Mouse (Mus musculus): ENCODE results near the gene Rhoj. TPM values are rescaled to one million over a fixed set of nuclear protein-coding genes. Genes with fewer than 3 reads are reported as not detected.

Rhoj gene
- polyA plus RNA-seq, 1 experiment from 2014 or later = 14.6 TPM

GRCm38 (mm10) chr12:75292939-75293338, 15.2 kb upstream of the Rhoj start:
- Histone ChIP-seq H3K27me3 (replicated peaks; ENCODE audit: control insufficient read depth, insufficient read depth, low read length) (no peaks in the 10 kb centered on the region), H3K36me3 (ENCODE audit: control insufficient read depth, insufficient read depth) (no peaks in the 10 kb centered on the region), H3K9me3 (ENCODE audit: control insufficient read depth, low read length) (no peaks in the 10 kb centered on the region), H3K4me2 (ENCODE audit: low read length) (no peak overlapping the region), H3K4me3 (replicated peaks; ENCODE audit: low read length) (no peak overlapping the region), H3K4me1 (replicated peaks; ENCODE audit: control insufficient read depth, insufficient read depth, low read length) (no peaks in the 10 kb centered on the region), H3K27ac (ENCODE audit: low read length) (no peak overlapping the region), H3K9ac (replicated peaks; ENCODE audit: low read depth, low read length) (no peak overlapping the region)
- WGBS = 81% methylated on average over 6 of the region's 6 CpGs
- ATAC-seq = no peak

GRCm38 (mm10) chr12:75299865-75300264, 8.3 kb upstream of the Rhoj start:
- Histone ChIP-seq H3K27me3 (replicated peaks; ENCODE audit: control insufficient read depth, insufficient read depth, low read length) (no peaks in the 10 kb centered on the region), H3K9me3 (ENCODE audit: control insufficient read depth, low read length) (no peaks in the 10 kb centered on the region), H3K9ac (replicated peaks; ENCODE audit: low read depth, low read length) (no peak overlapping the region), H3K4me3 (replicated peaks; ENCODE audit: low read length) (no peak overlapping the region), H3K36me3 (ENCODE audit: control insufficient read depth, insufficient read depth) (no peaks in the 10 kb centered on the region), H3K4me2 (ENCODE audit: low read length) (no peak overlapping the region), H3K27ac (ENCODE audit: low read length) (no peak overlapping the region), H3K4me1 (replicated peaks; ENCODE audit: control insufficient read depth, insufficient read depth, low read length) (no peaks in the 10 kb centered on the region)
- 81% methylated on average over 1 of the region's 1 CpGs for WGBS
- ATAC-seq = no peak

DNA sequence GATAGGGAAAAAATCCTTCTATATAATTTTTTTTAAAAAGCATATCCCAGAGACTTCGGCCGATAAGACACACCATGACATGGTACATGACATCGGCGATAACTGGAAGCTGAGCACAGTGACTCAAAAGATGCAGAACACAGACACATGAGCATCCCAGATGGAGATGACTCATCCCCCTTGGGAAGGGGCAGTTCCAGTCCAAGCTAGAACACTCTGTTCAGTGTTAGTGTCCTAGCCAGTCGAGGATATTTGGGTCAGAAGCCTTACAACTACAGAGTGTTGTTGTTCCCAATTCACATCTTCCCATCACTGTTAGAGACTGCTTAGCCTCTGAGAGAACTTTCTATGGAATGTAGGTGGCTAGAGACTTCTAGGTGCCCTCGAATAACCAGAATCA, 4.0 kb upstream of the Rhoj start:
- Histone ChIP-seq H3K27ac (ENCODE audit: low read length) (no peak overlapping the region), H3K9me3 (ENCODE audit: control insufficient read depth, low read length) (no peaks in the 10 kb centered on the region), H3K4me2 (ENCODE audit: low read length) (no peak overlapping the region), H3K27me3 (replicated peaks; ENCODE audit: control insufficient read depth, insufficient read depth, low read length) (no peaks in the 10 kb centered on the region), H3K9ac (replicated peaks; ENCODE audit: low read depth, low read length) (no peak overlapping the region), H3K36me3 (ENCODE audit: control insufficient read depth, insufficient read depth) (no peaks in the 10 kb centered on the region), H3K4me3 (replicated peaks; ENCODE audit: low read length) (no peak overlapping the region), H3K4me1 (replicated peaks; ENCODE audit: control insufficient read depth, insufficient read depth, low read length) (peaks cover 6% of the 10 kb centered on the region)
- no peak for ATAC-seq
- WGBS = 90% methylated on average over 6 of the region's 6 CpGs

- H3K4me1 ChIP-seq (replicated peaks; ENCODE audit: control insufficient read depth, insufficient read depth, low read length) = peaks cover 6% of the 10 kb centered on the region
- no peaks in the 10 kb centered on the region for H3K36me3 ChIP-seq (ENCODE audit: control insufficient read depth, insufficient read depth)
- no peak overlapping the region for H3K4me2 ChIP-seq (ENCODE audit: low read length)
- ATAC-seq = no peak
- WGBS = 64% methylated on average over 6 of the region's 6 CpGs
- no peak overlapping the region for H3K27ac ChIP-seq (ENCODE audit: low read length)
- no peak overlapping the region for H3K9ac ChIP-seq (replicated peaks; ENCODE audit: low read depth, low read length)
- no peak overlapping the region for H3K4me3 ChIP-seq (replicated peaks; ENCODE audit: low read length)
- no peaks in the 10 kb centered on the region for H3K9me3 ChIP-seq (ENCODE audit: control insufficient read depth, low read length)
- no peaks in the 10 kb centered on the region for H3K27me3 ChIP-seq (replicated peaks; ENCODE audit: control insufficient read depth, insufficient read depth, low read length)
Observed at GRCm38 (mm10) chr12:75309756-75310155, 1.6 kb downstream of the Rhoj start.

DNA sequence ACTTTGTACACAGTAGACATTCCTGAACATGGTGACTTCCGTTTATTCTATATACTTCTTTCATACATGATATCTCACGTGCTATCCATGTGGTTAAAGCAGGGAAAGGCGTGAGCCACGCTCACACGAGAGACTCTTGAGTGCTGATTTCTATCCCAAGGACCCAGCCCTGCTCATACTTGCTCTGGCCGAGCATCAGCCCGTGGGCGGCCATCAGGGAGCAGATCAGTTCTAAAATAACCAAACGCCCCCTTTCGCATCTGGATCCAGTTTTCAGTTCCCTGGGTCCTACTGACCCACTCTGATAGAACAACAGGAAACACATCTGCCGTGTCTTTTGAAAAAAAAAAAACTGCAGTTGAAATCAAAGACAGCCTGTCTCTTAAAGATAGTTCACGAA, 2.6 kb downstream of the Rhoj start:
- H3K9me3 ChIP-seq (ENCODE audit: control insufficient read depth, low read length) = no peaks in the 10 kb centered on the region
- H3K27ac ChIP-seq (ENCODE audit: low read length) = no peak overlapping the region
- no peaks in the 10 kb centered on the region for H3K36me3 ChIP-seq (ENCODE audit: control insufficient read depth, insufficient read depth)
- no peak overlapping the region for H3K4me3 ChIP-seq (replicated peaks; ENCODE audit: low read length)
- 86% methylated on average over 12 of the region's 12 CpGs for WGBS
- H3K9ac ChIP-seq (replicated peaks; ENCODE audit: low read depth, low read length) = no peak overlapping the region
- no peak for ATAC-seq
- peaks cover 6% of the 10 kb centered on the region for H3K4me1 ChIP-seq (replicated peaks; ENCODE audit: control insufficient read depth, insufficient read depth, low read length)
- no peaks in the 10 kb centered on the region for H3K27me3 ChIP-seq (replicated peaks; ENCODE audit: control insufficient read depth, insufficient read depth, low read length)
- H3K4me2 ChIP-seq (ENCODE audit: low read length) = no peak overlapping the region

- Histone ChIP-seq H3K4me3 (replicated peaks; ENCODE audit: low read length) (no peak overlapping the region), H3K9ac (replicated peaks; ENCODE audit: low read depth, low read length) (no peak overlapping the region), H3K4me1 (replicated peaks; ENCODE audit: control insufficient read depth, insufficient read depth, low read length) (peaks cover 6% of the 10 kb centered on the region), H3K4me2 (ENCODE audit: low read length) (no peak overlapping the region), H3K36me3 (ENCODE audit: control insufficient read depth, insufficient read depth) (no peaks in the 10 kb centered on the region), H3K27ac (ENCODE audit: low read length) (no peak overlapping the region), H3K27me3 (replicated peaks; ENCODE audit: control insufficient read depth, insufficient read depth, low read length) (no peaks in the 10 kb centered on the region), H3K9me3 (ENCODE audit: control insufficient read depth, low read length) (no peaks in the 10 kb centered on the region)
- 89% methylated on average over 8 of the region's 8 CpGs for WGBS
- ATAC-seq = no peak
Observed at GRCm38 (mm10) chr12:75311879-75312278, 3.8 kb downstream of the Rhoj start.

GRCm38 (mm10) chr12:75313992-75314391, 5.9 kb downstream of the Rhoj start:
- Histone ChIP-seq H3K9ac (replicated peaks; ENCODE audit: low read depth, low read length) (no peak overlapping the region), H3K4me1 (replicated peaks; ENCODE audit: control insufficient read depth, insufficient read depth, low read length) (peaks cover under 1% of the 10 kb centered on the region), H3K27ac (ENCODE audit: low read length) (no peak overlapping the region), H3K4me3 (replicated peaks; ENCODE audit: low read length) (no peak overlapping the region), H3K36me3 (ENCODE audit: control insufficient read depth, insufficient read depth) (no peaks in the 10 kb centered on the region), H3K27me3 (replicated peaks; ENCODE audit: control insufficient read depth, insufficient read depth, low read length) (no peaks in the 10 kb centered on the region), H3K4me2 (ENCODE audit: low read length) (no peak overlapping the region), H3K9me3 (ENCODE audit: control insufficient read depth, low read length) (no peaks in the 10 kb centered on the region)
- no peak for ATAC-seq
- 84% methylated on average over 3 of the region's 3 CpGs for WGBS

- Histone ChIP-seq H3K27me3 (replicated peaks; ENCODE audit: control insufficient read depth, insufficient read depth, low read length) (no peaks in the 10 kb centered on the region), H3K4me1 (replicated peaks; ENCODE audit: control insufficient read depth, insufficient read depth, low read length) (no peaks in the 10 kb centered on the region), H3K9me3 (ENCODE audit: control insufficient read depth, low read length) (no peaks in the 10 kb centered on the region), H3K27ac (ENCODE audit: low read length) (no peak overlapping the region), H3K4me3 (replicated peaks; ENCODE audit: low read length) (no peak overlapping the region), H3K9ac (replicated peaks; ENCODE audit: low read depth, low read length) (no peak overlapping the region), H3K36me3 (ENCODE audit: control insufficient read depth, insufficient read depth) (no peaks in the 10 kb centered on the region), H3K4me2 (ENCODE audit: low read length) (no peak overlapping the region)
- ATAC-seq = no peak
- WGBS = 89% methylated on average over 3 of the region's 3 CpGs
Observed at GRCm38 (mm10) chr12:75315851-75316250, 7.7 kb downstream of the Rhoj start.

DNA sequence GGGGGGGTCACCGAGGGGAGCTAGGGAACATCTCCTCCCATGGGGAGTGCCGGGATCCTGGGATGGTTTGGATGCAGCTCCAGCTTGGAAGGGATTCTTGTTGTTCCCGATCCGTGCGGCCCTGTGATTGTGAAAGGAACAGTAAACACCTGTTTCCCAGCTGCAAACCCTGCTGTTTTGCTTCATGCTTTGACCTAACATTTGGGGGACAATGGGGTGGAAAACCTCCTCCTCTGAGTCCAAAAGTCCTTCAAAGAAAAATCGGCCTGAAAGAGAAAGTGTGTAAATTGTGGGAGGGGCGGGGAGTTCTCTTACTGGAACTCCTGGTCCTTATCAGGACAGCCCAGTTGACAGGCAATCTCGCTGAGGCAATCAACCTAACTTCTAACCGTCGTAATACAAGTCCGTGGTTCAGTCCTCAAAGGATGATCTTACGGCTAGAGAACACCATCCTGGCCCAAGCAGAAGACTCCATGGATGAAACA, 12.4 kb downstream of the Rhoj start:
- H3K9me3 ChIP-seq (ENCODE audit: control insufficient read depth, low read length) = no peaks in the 10 kb centered on the region
- no peak overlapping the region for H3K27ac ChIP-seq (ENCODE audit: low read length)
- ATAC-seq = no peak
- H3K4me1 ChIP-seq (replicated peaks; ENCODE audit: control insufficient read depth, insufficient read depth, low read length) = no peaks in the 10 kb centered on the region
- H3K9ac ChIP-seq (replicated peaks; ENCODE audit: low read depth, low read length) = no peak overlapping the region
- H3K36me3 ChIP-seq (ENCODE audit: control insufficient read depth, insufficient read depth) = no peaks in the 10 kb centered on the region
- no peaks in the 10 kb centered on the region for H3K27me3 ChIP-seq (replicated peaks; ENCODE audit: control insufficient read depth, insufficient read depth, low read length)
- H3K4me3 ChIP-seq (replicated peaks; ENCODE audit: low read length) = no peak overlapping the region
- no peak overlapping the region for H3K4me2 ChIP-seq (ENCODE audit: low read length)
- WGBS = 81% methylated on average over 12 of the region's 12 CpGs

- 49% methylated on average over 4 of the region's 4 CpGs for WGBS
- Histone ChIP-seq H3K27ac (ENCODE audit: low read length) (no peak overlapping the region), H3K9ac (replicated peaks; ENCODE audit: low read depth, low read length) (no peak overlapping the region), H3K4me1 (replicated peaks; ENCODE audit: control insufficient read depth, insufficient read depth, low read length) (no peaks in the 10 kb centered on the region), H3K4me2 (ENCODE audit: low read length) (no peak overlapping the region), H3K9me3 (ENCODE audit: control insufficient read depth, low read length) (no peaks in the 10 kb centered on the region), H3K36me3 (ENCODE audit: control insufficient read depth, insufficient read depth) (no peaks in the 10 kb centered on the region), H3K27me3 (replicated peaks; ENCODE audit: control insufficient read depth, insufficient read depth, low read length) (no peaks in the 10 kb centered on the region), H3K4me3 (replicated peaks; ENCODE audit: low read length) (no peak overlapping the region)
- ATAC-seq = no peak
Observed at GRCm38 (mm10) chr12:75321189-75321588, 13.1 kb downstream of the Rhoj start.
